Mouse (Mus musculus) limb, embryonic 10.5 days (tissue): ENCODE measurements at regions not wholly inside any gene's neighbourhood (a gene's known extent, or its start where the extent isn't known, plus 50 kb on each side); places are given as distances from the start of the nearest gene placed in this dataset.

Experiments
- DNase-seq: peaks from one replicate; pipeline ENCODE4 v3.0.0-alpha.2; 2017; ENCODE audit warnings: low spot score
- H3K27ac ChIP-seq: fragments of 300-500 bp; sonication (generic); 2 replicates; pipeline ENCODE4 v1.5.1; 2016; ENCODE audit warnings: mild to moderate bottlenecking
- H3K27me3 ChIP-seq: fragments of 300-500 bp; sonication (generic); 2 replicates; pipeline ENCODE4 v1.6.1; 2016; ENCODE audit warnings: low read depth, mild to moderate bottlenecking; ENCODE audit not compliant: poor library complexity, severe bottlenecking
- H3K36me3 ChIP-seq: fragments of 300-500 bp; sonication (generic); 2 replicates; pipeline ENCODE4 v1.6.1; 2016; ENCODE audit warnings: mild to moderate bottlenecking, moderate library complexity
- H3K4me1 ChIP-seq: fragments of 300-500 bp; sonication (generic); 2 replicates; pipeline ENCODE4 v1.6.1; 2016
- H3K4me3 ChIP-seq: fragments of 300-500 bp; sonication (generic); 2 replicates; pipeline ENCODE4 v1.5.1; 2016; ENCODE audit warnings: mild to moderate bottlenecking, moderate library complexity
- H3K9me3 ChIP-seq: fragments of 300-500 bp; sonication (generic); replicated peaks from 2 replicates; pipeline ENCODE4 v1.6.1; 2016; ENCODE audit warnings: mild to moderate bottlenecking
- WGBS: fragments of 180-500 bp; shearing (Covaris S2); methylation state at CpG from one replicate; pipeline ENCODE4 v1.1.7; 2016; 5-methylcytosine and 5-hydroxymethylcytosine counted together

DNA sequence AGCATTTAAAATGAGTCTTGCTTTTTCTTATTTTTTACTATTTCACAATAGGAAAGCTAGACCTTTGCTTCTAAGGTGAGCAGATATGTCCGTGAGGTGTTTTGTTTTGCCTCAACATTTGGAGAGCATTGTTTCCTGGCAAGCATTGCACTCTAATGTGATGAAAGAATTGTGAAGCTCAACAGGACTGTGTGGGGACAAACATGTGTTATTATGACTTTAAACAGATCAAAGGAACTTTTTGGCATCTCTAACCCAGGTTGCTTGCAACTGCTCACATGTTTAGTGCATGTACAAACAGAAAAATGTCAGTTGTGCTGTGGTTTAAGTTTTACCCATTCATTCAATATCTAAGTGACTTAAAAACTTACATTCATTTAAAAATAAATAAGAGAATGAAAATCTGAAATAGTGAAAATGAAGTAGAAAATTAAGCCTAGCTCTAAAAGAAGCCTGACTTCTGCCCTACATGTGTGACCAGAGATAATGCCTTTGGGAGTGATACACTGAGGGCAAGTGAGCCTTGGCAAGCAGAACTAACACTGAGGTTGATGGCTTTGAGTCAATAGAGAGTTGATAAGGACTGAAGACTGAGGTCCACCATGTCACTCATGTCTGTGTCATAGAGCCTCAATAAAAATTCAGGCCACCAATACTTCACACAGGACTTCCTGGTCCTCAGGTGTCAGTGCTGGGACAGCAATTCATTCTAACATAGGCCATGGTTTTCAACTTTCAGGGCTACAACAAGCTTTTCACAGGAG, 243.6 kb downstream of the Rnf152 start:
- no peaks in the 10 kb centered on the region for H3K36me3 ChIP-seq
- no peaks in the 10 kb centered on the region for H3K9me3 ChIP-seq
- no peaks in the 10 kb centered on the region for H3K4me1 ChIP-seq
- WGBS, result 92% methylated on average over 1 of the region's 1 CpGs
- no peak overlapping the region for H3K4me3 ChIP-seq
- H3K27ac ChIP-seq, result no peak overlapping the region
- no peaks in the 10 kb centered on the region for H3K27me3 ChIP-seq
- DNase-seq, result no peak

DNA sequence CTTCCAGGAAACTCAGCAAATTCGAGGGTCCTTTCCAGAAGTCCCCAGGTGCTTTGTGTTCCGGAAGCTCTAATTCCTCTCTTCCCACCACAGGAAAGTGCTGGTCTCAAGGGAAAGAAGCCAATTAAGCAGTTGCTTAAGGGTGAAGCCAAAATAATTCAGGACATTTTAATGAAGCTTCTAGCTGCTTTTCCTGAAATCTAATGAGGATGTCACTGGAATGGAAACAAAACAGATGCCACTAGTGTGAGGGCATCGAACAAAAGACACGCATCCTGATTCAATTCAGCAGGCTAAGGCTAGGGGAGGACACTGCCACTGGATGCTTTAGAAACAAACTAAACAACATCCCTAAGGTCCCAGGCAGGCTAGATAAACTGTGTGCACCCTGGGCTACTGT, 245.3 kb downstream of the Rnf152 start:
- Histone ChIP-seq H3K4me1 (no peaks in the 10 kb centered on the region), H3K27ac (no peak overlapping the region), H3K4me3 (no peak overlapping the region), H3K36me3 (no peaks in the 10 kb centered on the region), H3K27me3 (no peaks in the 10 kb centered on the region), H3K9me3 (no peaks in the 10 kb centered on the region)
- no peak for DNase-seq
- WGBS, result 69% methylated on average over 4 of the region's 4 CpGs

- DNase-seq, result no peak
- WGBS, result 93% methylated on average over 1 of the region's 1 CpGs
- H3K4me3 ChIP-seq, result no peak overlapping the region
- H3K27me3 ChIP-seq, result no peaks in the 10 kb centered on the region
- H3K36me3 ChIP-seq, result no peaks in the 10 kb centered on the region
- no peaks in the 10 kb centered on the region for H3K9me3 ChIP-seq
- no peaks in the 10 kb centered on the region for H3K4me1 ChIP-seq
- H3K27ac ChIP-seq, result no peak overlapping the region
These were observed 245.8 kb downstream of the Rnf152 start for GRCm38 (mm10) chr1:105110581-105111210.

DNA sequence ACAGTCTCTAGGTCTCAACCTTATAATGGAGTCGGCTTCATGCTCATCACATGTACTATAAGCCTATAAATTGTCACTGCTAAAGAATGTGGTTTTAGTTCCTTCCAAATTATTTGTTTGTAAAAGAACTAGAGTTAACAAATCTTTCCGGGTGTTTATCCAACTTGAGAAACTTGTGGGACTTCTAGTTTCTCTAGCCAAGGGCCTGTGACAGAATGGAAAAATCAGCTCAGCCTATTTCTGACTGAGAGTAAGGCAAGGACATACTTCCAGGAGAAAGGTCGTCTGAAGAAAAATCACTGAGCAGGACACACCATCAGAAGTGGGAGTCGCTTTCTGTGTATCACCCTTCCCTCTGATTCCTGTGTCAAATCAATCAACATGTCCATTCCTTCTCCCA, 248.7 kb downstream of the Rnf152 start:
- 79% methylated on average over 4 of the region's 4 CpGs for WGBS
- H3K4me1 ChIP-seq, result no peaks in the 10 kb centered on the region
- H3K9me3 ChIP-seq, result no peaks in the 10 kb centered on the region
- no peak overlapping the region for H3K27ac ChIP-seq
- H3K4me3 ChIP-seq, result no peak overlapping the region
- no peaks in the 10 kb centered on the region for H3K36me3 ChIP-seq
- DNase-seq, result no peak
- no peaks in the 10 kb centered on the region for H3K27me3 ChIP-seq

- DNase-seq, result no peak
- Histone ChIP-seq H3K27me3 (no peaks in the 10 kb centered on the region), H3K4me1 (no peaks in the 10 kb centered on the region), H3K9me3 (no peaks in the 10 kb centered on the region), H3K27ac (no peak overlapping the region), H3K36me3 (no peaks in the 10 kb centered on the region), H3K4me3 (no peak overlapping the region)
- 89% methylated on average over 1 of the region's 1 CpGs for WGBS
These were observed 249.3 kb downstream of the Rnf152 start for GRCm38 (mm10) chr1:105107257-105107656.

GRCm38 (mm10) chr1:105105211-105105610, 251.3 kb downstream of the Rnf152 start:
- H3K4me3 ChIP-seq, result no peak overlapping the region
- DNase-seq, result no peak
- no peak overlapping the region for H3K27ac ChIP-seq
- H3K36me3 ChIP-seq, result no peaks in the 10 kb centered on the region
- no peaks in the 10 kb centered on the region for H3K9me3 ChIP-seq
- no peaks in the 10 kb centered on the region for H3K4me1 ChIP-seq
- H3K27me3 ChIP-seq, result no peaks in the 10 kb centered on the region

DNA sequence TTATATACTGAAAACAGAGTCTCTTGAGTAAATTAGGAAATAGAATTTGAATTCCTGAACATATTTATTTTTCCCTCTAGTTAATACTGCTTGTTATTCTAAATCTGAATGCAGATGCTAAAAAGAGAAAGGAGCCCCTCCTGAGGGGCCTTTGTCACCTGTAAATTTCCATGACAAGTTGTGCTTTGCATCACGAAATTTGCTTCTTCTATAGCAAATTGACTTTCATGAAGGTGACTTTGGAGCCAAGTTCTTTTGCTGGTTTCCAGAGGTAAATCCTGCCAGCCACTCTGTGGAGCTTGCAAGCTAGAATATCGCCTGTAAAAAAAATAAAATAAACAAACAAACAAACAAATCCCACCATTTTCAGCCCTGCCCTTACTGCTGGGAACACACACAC, 261.4 kb downstream of the Rnf152 start:
- Histone ChIP-seq H3K36me3 (no peaks in the 10 kb centered on the region), H3K27me3 (peaks cover 3% of the 10 kb centered on the region; the same call in 1 of the 2 replicates), H3K4me1 (no peaks in the 10 kb centered on the region; the same call in 1 of the 2 replicates), H3K9me3 (no peaks in the 10 kb centered on the region), H3K27ac (no peak overlapping the region), H3K4me3 (no peak overlapping the region)
- no peak for DNase-seq
- WGBS, result 55% methylated on average over 2 of the region's 2 CpGs

- 80% methylated on average over 3 of the region's 3 CpGs for WGBS
- H3K4me3 ChIP-seq, result no peak overlapping the region
These were observed 262.0 kb downstream of the Rnf152 start for GRCm38 (mm10) chr1:105094500-105094899.

GRCm38 (mm10) chr1:105093875-105094274, 262.6 kb downstream of the Rnf152 start:
- H3K27me3 ChIP-seq, result peaks cover 3% of the 10 kb centered on the region; the same call in 1 of the 2 replicates
- H3K27ac ChIP-seq, result no peak overlapping the region
- WGBS, result 80% methylated on average over 3 of the region's 3 CpGs
- peaks cover 7% of the 10 kb centered on the region for H3K4me1 ChIP-seq
- H3K36me3 ChIP-seq, result no peaks in the 10 kb centered on the region
- no peaks in the 10 kb centered on the region for H3K9me3 ChIP-seq
- no peak overlapping the region for H3K4me3 ChIP-seq
- no peak for DNase-seq

More at GRCm38 (mm10) chr1:105094500-105094899, 262.0 kb downstream of the Rnf152 start:
- no peak for DNase-seq
- H3K27ac ChIP-seq, result no peak overlapping the region
- no peaks in the 10 kb centered on the region for H3K9me3 ChIP-seq
- H3K36me3 ChIP-seq, result no peaks in the 10 kb centered on the region
- H3K27me3 ChIP-seq, result peaks cover 3% of the 10 kb centered on the region; the same call in 1 of the 2 replicates
- peaks cover 2% of the 10 kb centered on the region for H3K4me1 ChIP-seq

GRCm38 (mm10) chr1:105093012-105093411, 263.5 kb downstream of the Rnf152 start:
- no peak for DNase-seq
- whole genome bisulfite sequencing, result 44% methylated on average over 1 of the region's 1 CpGs
- peaks cover 3% of the 10 kb centered on the region; the same call in 1 of the 2 replicates for H3K27me3 ChIP-seq
- peaks cover 16% of the 10 kb centered on the region for H3K4me1 ChIP-seq
- H3K36me3 ChIP-seq, result no peaks in the 10 kb centered on the region
- no peak overlapping the region for H3K27ac ChIP-seq
- no peak overlapping the region for H3K4me3 ChIP-seq
- no peaks in the 10 kb centered on the region for H3K9me3 ChIP-seq

- DNase-seq, result no peak
- no peak overlapping the region for H3K4me3 ChIP-seq
- H3K9me3 ChIP-seq, result no peaks in the 10 kb centered on the region
- 30% methylated on average over 6 of the region's 6 CpGs for WGBS
- peaks cover 22% of the 10 kb centered on the region for H3K4me1 ChIP-seq
- peaks cover 3% of the 10 kb centered on the region; the same call in 1 of the 2 replicates for H3K27me3 ChIP-seq
- no peaks in the 10 kb centered on the region for H3K36me3 ChIP-seq
- no peak overlapping the region for H3K27ac ChIP-seq
These were observed 264.1 kb downstream of the Rnf152 start for GRCm38 (mm10) chr1:105092309-105092904.

DNA sequence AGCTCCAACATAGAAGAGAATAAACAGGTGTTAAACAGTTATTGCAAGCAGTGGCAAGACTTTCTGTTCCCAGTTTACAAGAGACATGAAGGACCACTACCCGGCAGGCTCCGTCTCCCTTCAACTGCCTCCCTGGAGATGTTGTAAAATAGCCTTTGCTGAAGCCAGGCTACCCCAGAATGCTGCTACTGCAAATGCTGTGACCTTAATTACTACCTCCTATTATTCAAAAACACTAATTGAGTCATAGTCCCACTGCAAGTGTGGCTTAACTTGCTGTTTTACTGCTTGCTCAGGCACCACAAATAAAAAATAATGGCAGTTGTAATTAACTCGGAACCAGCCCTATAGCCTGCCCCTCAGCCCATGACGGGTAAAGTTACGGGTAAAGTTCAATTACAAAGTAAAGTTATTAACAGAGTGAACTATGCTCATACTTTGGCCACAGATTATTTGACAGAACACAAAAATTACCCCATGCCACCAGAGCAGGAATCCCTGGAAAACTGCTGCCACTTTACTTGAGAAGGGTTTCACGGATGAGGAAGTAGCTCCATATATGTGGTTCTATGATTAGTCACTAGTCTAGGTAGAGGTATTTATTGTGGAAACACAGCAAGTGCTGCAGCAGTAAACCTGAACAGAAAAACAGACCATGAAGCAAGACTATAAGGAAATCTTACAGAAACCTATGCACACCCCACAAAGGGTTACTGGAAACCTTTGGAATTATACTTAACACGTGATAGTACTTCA, 267.6 kb downstream of the Rnf152 start:
- Histone ChIP-seq H3K36me3 (no peaks in the 10 kb centered on the region), H3K4me3 (no peak overlapping the region), H3K27me3 (peaks cover 16% of the 10 kb centered on the region; the same call in 1 of the 2 replicates), H3K9me3 (no peaks in the 10 kb centered on the region), H3K4me1 (peaks cover 22% of the 10 kb centered on the region), H3K27ac (no peak overlapping the region; the same call in 1 of the 2 replicates)
- DNase-seq, result no peak
- 42% methylated on average over 7 of the region's 7 CpGs for WGBS
